Mouse (Mus musculus): ENCODE data around the gene Tex22. TPM values are rescaled to one million over a fixed set of nuclear protein-coding genes. Genes with fewer than 3 reads are reported as not detected.

Gene Tex22
- polyA plus RNA-seq, 1 experiment from 2014 or later = not detected

DNA sequence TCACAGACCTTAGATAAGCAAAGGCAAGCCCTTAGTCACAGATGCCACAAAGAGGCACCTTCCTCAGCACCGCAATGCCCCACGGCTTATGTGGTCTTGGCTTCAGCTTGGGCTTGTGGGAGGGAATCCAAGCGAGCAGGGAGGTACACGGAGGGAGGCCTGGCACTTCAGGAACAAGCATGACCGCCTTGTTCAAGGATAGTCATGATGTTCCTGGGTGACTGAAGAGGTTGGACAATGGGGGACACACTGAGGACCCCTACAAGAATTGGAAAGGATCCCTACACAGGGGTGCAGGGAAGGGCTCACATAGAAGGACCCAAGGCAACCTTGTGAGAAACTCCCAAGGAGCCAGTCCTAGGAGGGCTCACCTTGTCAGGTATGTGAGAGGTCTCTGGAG lies 22.7 kb downstream of the Tex22 start:
- 88% methylated on average over 5 of the region's 5 CpGs for WGBS
- Histone ChIP-seq H3K27ac (ENCODE audit: low read depth, low read length) (peak overlapping the region; percentile 87; the same call in 1 of the 2 replicates), H3K4me1 (ENCODE audit: control insufficient read depth, insufficient read depth, low read depth, low read length) (peaks cover 30% of the 10 kb centered on the region), H3K27me3 (replicated peaks; ENCODE audit: control insufficient read depth, insufficient read depth, low read length) (no peaks in the 10 kb centered on the region), H3K9me3 (ENCODE audit: control insufficient read depth, low read length) (no peaks in the 10 kb centered on the region), H3K4me3 (ENCODE audit: low read length) (peak overlapping the region; percentile 96), H3K36me3 (ENCODE audit: control insufficient read depth, insufficient read depth, low read length) (no peaks in the 10 kb centered on the region), H3K4me2 (ENCODE audit: low read length) (peak overlapping the region; percentile 98), H3K9ac (ENCODE audit: low read depth, low read length) (peak overlapping the region; percentile 99)
- ATAC-seq = 0 out of 2 replicates have a peak, but pooled peaks have one; percentile 3

DNA sequence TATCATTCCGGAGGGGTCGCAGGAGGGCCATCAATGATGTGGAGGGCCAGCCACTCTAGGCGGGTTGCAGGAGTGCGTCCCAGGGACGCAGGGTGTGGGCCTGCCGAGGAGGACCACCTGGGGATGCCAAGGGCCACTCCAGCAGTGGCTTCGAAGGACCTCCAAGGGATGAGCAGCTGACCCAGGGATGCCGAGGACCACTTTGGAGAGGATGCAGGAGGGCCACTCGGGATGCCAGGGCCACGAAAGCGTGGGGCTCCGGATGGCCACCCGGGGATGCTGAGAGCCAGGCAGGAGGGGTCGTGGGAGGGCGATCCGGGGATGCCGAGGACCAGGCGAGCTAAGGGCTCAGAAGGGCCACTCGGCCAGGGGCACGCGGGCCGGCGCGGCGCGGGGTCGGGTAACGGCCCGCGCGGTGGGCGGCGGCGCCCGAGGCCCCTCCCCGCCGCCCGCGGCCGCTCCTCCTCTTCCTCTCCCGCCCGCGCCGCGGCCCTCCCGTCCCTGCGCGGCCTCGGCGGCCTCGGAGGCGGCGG lies 23.5 kb downstream of the Tex22 start, which contains the start of gene Mta1:
Gene Mta1 (plus strand): TSS at position 530 of the 533 bp plus-strand sequence.
- ATAC-seq = peak; percentile 60
- peak within 1 kb of the TSS; percentile 99 for H3K9ac ChIP-seq (ENCODE audit: low read depth, low read length)
- peak within 1 kb of the TSS; percentile 96 for H3K4me3 ChIP-seq (ENCODE audit: low read length)
- H3K9me3 ChIP-seq (ENCODE audit: control insufficient read depth, low read length) = no peaks in the 10 kb centered on the region
- H3K4me1 ChIP-seq (ENCODE audit: control insufficient read depth, insufficient read depth, low read depth, low read length) = peaks cover 35% of the 10 kb centered on the region
- no peaks in the 10 kb centered on the region for H3K36me3 ChIP-seq (ENCODE audit: control insufficient read depth, insufficient read depth, low read length)
- WGBS = 0% methylated on average over 13 of the region's 53 CpGs
- H3K27me3 ChIP-seq (replicated peaks; ENCODE audit: control insufficient read depth, insufficient read depth, low read length) = no peaks in the 10 kb centered on the region
- H3K27ac ChIP-seq (ENCODE audit: low read depth, low read length) = peak within 1 kb of the TSS; percentile 87
- H3K4me2 ChIP-seq (ENCODE audit: low read length) = peak within 1 kb of the TSS; percentile 98

DNA sequence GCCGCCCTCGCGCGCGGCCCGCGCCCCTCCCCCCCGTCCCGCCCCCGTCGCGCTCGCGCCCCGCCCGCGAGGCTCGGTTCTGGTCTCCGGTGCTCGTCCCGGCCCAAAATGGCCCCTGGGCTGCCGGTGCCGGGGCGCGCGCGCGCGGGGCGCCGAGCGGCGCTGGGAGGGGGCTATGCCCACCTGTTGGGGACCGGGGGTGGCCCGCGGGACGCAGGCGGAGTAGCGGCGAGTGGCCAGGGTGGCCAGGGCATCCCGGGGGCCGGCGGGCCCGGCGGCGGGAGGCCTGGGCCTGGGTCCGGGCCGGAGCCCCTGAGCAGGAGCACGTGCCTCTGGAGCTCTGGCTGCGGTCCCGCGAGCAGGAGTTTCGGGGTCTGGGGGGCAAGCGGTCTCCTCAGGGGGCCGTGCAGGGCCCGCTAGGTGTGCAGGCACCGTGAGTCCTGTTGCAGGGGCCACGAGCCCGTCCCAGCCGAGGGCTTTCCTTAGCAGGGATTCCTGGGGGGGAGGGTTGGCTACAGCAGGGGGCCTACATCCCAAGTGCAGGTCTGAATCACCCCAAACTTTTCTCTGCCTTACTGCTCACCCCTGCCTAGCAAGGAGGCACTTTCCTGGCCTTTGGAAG lies 24.3 kb downstream of the Tex22 start:
- peak overlapping the region; percentile 74 for H3K4me2 ChIP-seq (ENCODE audit: low read length)
- ATAC-seq = no peak
- peaks cover 38% of the 10 kb centered on the region for H3K4me1 ChIP-seq (ENCODE audit: control insufficient read depth, insufficient read depth, low read depth, low read length)
- WGBS = 0% methylated on average over 16 of the region's 60 CpGs
- H3K9ac ChIP-seq (ENCODE audit: low read depth, low read length) = peak overlapping the region; percentile 99
- no peaks in the 10 kb centered on the region for H3K27me3 ChIP-seq (replicated peaks; ENCODE audit: control insufficient read depth, insufficient read depth, low read length)
- no peaks in the 10 kb centered on the region for H3K36me3 ChIP-seq (ENCODE audit: control insufficient read depth, insufficient read depth, low read length)
- no peaks in the 10 kb centered on the region for H3K9me3 ChIP-seq (ENCODE audit: control insufficient read depth, low read length)
- peak overlapping the region; percentile 87 for H3K27ac ChIP-seq (ENCODE audit: low read depth, low read length)
- H3K4me3 ChIP-seq (ENCODE audit: low read length) = peak overlapping the region; percentile 96

DNA sequence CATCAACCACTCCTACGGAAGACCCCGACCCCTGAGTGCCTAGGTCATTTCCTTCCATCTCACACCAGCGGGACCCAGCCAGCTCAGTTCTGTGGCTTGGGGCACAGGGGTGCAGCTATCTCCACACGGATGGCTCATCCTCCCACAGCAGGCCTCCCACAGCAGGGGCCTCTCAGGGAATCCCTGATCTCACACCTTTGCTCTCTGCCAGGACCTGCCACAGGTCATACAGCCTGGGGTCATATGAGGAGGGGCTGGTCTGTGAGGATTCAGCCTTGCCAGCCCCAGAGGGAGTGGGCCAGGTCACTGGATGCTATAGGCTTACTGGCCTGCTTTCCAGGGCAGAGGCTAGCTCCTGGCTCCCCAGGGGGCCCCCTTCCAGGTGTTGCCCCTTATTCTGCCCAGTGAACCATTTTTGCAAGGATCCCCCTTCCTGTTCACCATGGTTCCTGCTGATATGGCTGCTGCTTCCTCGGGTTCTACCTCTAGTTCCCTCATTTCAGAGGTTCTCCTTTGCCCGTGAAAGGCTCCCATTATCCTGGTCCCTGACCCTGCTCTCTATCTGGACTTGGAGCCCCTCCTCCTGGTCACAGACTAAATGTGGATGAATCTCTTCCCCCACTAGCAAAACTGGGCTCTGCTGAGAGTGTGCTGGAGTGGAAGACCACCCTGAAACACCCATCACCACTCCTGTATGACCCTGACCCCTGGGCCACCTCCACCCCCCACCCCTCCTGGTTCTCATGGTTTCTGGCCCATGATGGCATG lies 25.4 kb downstream of the Tex22 start:
- peak overlapping the region; percentile 96 for H3K4me3 ChIP-seq (ENCODE audit: low read length)
- H3K9me3 ChIP-seq (ENCODE audit: control insufficient read depth, low read length) = no peaks in the 10 kb centered on the region
- peak overlapping the region; percentile 99 for H3K9ac ChIP-seq (ENCODE audit: low read depth, low read length)
- peaks cover 38% of the 10 kb centered on the region for H3K4me1 ChIP-seq (ENCODE audit: control insufficient read depth, insufficient read depth, low read depth, low read length)
- H3K27ac ChIP-seq (ENCODE audit: low read depth, low read length) = no peak overlapping the region
- H3K4me2 ChIP-seq (ENCODE audit: low read length) = peak overlapping the region; percentile 74
- no peaks in the 10 kb centered on the region for H3K27me3 ChIP-seq (replicated peaks; ENCODE audit: control insufficient read depth, insufficient read depth, low read length)
- 0 out of 2 replicates have a peak, but pooled peaks have one; percentile 1 for ATAC-seq
- WGBS = 34% methylated on average over 6 of the region's 6 CpGs
- H3K36me3 ChIP-seq (ENCODE audit: control insufficient read depth, insufficient read depth, low read length) = no peaks in the 10 kb centered on the region

DNA sequence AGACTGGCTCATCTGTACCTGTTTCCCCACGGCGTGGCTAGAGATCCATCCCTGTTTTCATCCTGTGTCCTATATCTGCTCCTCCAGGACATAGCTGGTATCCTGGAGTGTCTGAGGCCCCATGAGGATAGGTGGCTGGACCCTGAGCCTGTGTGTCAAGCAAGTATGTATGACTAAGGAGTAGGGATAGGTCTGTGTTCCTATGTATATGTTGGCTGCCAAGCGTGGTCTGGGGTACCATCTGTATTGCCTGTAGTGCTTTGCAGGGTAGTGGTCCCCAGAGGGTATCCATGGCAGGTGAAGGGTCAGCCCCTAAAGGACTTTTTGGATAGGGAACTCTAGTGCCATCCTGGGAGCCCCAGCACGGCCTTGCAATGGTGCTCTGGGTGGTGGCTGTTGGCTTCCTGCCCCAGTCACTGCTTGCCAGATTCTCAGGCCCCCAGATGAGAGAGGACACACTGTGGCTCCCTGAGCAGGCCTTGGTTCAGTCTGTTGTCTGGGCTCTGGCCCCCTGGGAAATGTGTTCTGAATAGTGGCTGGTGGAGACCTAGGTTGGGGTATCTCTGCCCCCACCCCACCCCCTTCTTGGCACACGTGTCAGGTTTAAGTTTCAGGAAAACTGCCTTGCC lies 26.3 kb downstream of the Tex22 start:
- H3K9ac ChIP-seq (ENCODE audit: low read depth, low read length) = peak overlapping the region; percentile 27; the same call in 1 of the 2 replicates
- H3K36me3 ChIP-seq (ENCODE audit: control insufficient read depth, insufficient read depth, low read length) = no peaks in the 10 kb centered on the region
- H3K27ac ChIP-seq (ENCODE audit: low read depth, low read length) = peak overlapping the region; percentile 25; the same call in 1 of the 2 replicates
- H3K4me3 ChIP-seq (ENCODE audit: low read length) = no peak overlapping the region
- 69% methylated on average over 5 of the region's 5 CpGs for WGBS
- no peaks in the 10 kb centered on the region for H3K27me3 ChIP-seq (replicated peaks; ENCODE audit: control insufficient read depth, insufficient read depth, low read length)
- H3K4me2 ChIP-seq (ENCODE audit: low read length) = no peak overlapping the region
- H3K4me1 ChIP-seq (ENCODE audit: control insufficient read depth, insufficient read depth, low read depth, low read length) = peaks cover 38% of the 10 kb centered on the region
- ATAC-seq = no peak
- H3K9me3 ChIP-seq (ENCODE audit: control insufficient read depth, low read length) = no peaks in the 10 kb centered on the region

DNA sequence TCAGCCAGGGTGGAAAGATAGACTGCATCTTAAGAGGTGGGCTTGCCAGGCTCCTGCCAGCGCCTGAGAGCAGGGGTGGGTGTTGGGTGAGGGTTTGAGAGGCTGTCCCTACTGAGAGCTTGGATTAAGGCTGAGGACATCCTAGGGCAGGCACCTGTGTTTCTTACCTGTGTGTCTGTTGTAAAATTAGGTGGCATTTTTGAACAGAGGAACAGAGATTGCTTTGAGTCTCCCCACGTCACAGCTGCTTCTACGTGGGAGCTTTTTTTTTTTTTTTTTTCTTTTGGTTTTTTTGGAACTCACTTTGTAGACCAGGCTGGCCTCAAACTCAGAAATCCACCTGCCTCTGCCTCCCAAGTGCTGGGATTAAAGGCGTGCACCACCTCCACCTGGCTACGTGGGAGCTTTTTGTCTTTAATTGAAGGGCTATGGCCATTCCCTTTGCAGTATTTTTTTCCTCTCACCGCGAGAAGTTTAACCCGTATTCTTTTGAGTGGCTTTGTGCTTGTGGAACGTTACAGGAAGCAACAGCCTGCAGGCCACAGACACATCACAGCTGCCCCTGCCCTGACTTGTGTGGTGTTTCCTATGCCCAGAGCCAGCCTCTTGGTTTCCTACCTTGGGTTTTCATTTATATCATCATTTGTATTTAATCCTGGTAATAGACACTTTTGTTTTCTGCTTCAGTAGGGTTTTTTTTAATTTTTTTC lies 27.1 kb downstream of the Tex22 start:
- no peaks in the 10 kb centered on the region for H3K36me3 ChIP-seq (ENCODE audit: control insufficient read depth, insufficient read depth, low read length)
- H3K9ac ChIP-seq (ENCODE audit: low read depth, low read length) = no peak overlapping the region
- no peak overlapping the region for H3K4me3 ChIP-seq (ENCODE audit: low read length)
- H3K4me1 ChIP-seq (ENCODE audit: control insufficient read depth, insufficient read depth, low read depth, low read length) = peaks cover 38% of the 10 kb centered on the region
- no peaks in the 10 kb centered on the region for H3K9me3 ChIP-seq (ENCODE audit: control insufficient read depth, low read length)
- peak overlapping the region; percentile 25; the same call in 1 of the 2 replicates for H3K27ac ChIP-seq (ENCODE audit: low read depth, low read length)
- H3K4me2 ChIP-seq (ENCODE audit: low read length) = no peak overlapping the region
- WGBS = 76% methylated on average over 9 of the region's 9 CpGs
- H3K27me3 ChIP-seq (replicated peaks; ENCODE audit: control insufficient read depth, insufficient read depth, low read length) = no peaks in the 10 kb centered on the region
- no peak for ATAC-seq

DNA sequence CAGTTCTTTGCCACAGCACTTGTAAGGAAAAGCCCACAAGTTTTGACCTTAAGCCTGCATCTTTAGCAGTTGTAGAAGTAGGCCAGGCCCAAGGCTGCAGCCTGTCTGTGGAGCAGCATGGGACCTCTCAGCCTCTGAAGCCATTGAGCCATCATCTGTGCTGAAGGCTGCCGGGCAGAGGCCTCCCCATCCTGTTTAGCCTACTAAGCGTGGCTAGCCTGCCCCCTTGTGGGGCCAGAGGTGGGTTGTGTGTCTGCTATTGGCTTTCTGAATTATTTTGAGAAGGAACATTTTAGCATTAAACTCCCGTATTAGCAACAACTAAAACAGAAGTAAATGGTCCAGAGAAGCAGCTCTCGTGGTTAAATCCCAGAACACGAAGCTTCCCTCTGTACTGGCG lies 28.2 kb downstream of the Tex22 start:
- Histone ChIP-seq H3K9me3 (ENCODE audit: control insufficient read depth, low read length) (no peaks in the 10 kb centered on the region), H3K27me3 (replicated peaks; ENCODE audit: control insufficient read depth, insufficient read depth, low read length) (no peaks in the 10 kb centered on the region), H3K4me3 (ENCODE audit: low read length) (no peak overlapping the region), H3K36me3 (ENCODE audit: control insufficient read depth, insufficient read depth, low read length) (no peaks in the 10 kb centered on the region), H3K4me2 (ENCODE audit: low read length) (no peak overlapping the region), H3K27ac (ENCODE audit: low read depth, low read length) (no peak overlapping the region), H3K4me1 (ENCODE audit: control insufficient read depth, insufficient read depth, low read depth, low read length) (peaks cover 31% of the 10 kb centered on the region), H3K9ac (ENCODE audit: low read depth, low read length) (no peak overlapping the region)
- no peak for ATAC-seq
- WGBS = 64% methylated on average over 6 of the region's 6 CpGs

DNA sequence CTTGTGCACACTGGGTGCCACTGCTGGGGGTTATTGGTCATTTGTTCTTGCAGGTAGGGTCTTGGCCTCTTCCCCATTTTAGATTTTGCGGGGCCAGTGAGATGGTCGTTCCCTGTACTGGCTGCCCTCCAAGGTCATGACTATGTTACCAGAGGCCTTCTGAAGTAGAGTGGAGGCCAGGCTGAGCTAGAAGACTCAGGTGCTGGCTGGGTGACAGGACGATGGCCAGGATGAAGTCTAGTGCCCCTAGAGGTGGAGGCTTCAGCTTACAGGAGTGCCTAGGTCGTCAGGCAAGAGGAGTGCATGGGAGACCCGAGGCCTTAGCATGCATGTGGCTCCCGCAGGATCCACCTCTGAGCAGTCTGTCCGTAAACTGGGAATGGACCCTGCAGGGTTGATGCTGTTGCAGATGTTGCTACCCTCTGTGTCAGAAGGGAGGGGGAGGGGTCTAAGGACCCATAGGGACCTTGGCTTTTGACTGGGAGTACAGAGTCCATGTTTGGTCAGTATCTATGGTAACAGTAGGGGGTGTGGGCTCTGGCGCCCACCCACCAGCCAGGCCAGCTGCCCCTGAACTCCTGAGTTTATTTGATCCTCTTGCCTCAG lies 29.6 kb downstream of the Tex22 start:
- H3K4me2 ChIP-seq (ENCODE audit: low read length) = no peak overlapping the region
- H3K4me1 ChIP-seq (ENCODE audit: control insufficient read depth, insufficient read depth, low read depth, low read length) = peaks cover 29% of the 10 kb centered on the region
- H3K27me3 ChIP-seq (replicated peaks; ENCODE audit: control insufficient read depth, insufficient read depth, low read length) = no peaks in the 10 kb centered on the region
- ATAC-seq = no peak
- no peak overlapping the region for H3K9ac ChIP-seq (ENCODE audit: low read depth, low read length)
- no peak overlapping the region for H3K27ac ChIP-seq (ENCODE audit: low read depth, low read length)
- 80% methylated on average over 8 of the region's 8 CpGs for WGBS
- no peak overlapping the region for H3K4me3 ChIP-seq (ENCODE audit: low read length)
- no peaks in the 10 kb centered on the region for H3K9me3 ChIP-seq (ENCODE audit: control insufficient read depth, low read length)
- no peaks in the 10 kb centered on the region for H3K36me3 ChIP-seq (ENCODE audit: control insufficient read depth, insufficient read depth, low read length)
